Mouse (Mus musculus): ENCODE measurements around the gene Cdkal1.

GRCm38 (mm10) chr13:29786984-29787383, 68.5 kb downstream of the Cdkal1 start:
- TF ChIP-seq POLR2A (IDR thresholded peaks at IDR 0.05; ENCODE audit: borderline replicate concordance, low read depth, low read length) (no peak), CTCF (IDR thresholded peaks at IDR 0.05; ENCODE audit: low read depth, low read length) (no peak)

Measured in bone marrow macrophage, adult 2 months (primary cell).